Mouse (Mus musculus): ENCODE measurements at regions not wholly inside any gene's neighbourhood (a gene's known extent, or its start where the extent isn't known, plus 50 kb on each side); places are given as distances from the start of the nearest gene placed in this dataset.
A peak's percentile ranks its signal among the peaks of the same experiment; 100 is the strongest.

DNA sequence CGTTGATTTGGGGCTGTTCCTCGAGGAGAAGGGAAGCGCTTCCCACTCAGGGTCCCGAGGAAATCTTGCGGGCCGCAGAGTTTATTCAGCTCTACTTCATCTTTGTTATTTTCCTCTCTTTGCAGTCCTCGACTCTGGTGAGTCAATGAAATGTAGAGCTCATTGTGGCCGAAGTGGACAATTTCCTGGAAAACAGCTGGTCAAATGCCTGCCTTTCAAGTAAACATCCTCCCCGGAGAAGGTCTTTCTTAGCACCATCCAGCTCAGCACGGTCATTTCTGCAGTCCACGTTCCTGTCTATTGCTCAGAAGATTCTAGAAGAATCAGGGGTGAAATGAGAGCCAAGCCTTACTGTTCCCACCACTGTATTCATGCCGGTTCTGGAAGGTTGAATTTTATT lies 133.0 kb downstream of the Bcas1 start:
- Histone ChIP-seq H3K4me3 (ENCODE audit: insufficient read depth, low read depth, low read length) (no peak overlapping the region), H3K27ac (replicated peaks; ENCODE audit: low read depth, low read length) (no peak overlapping the region), H3K4me1 (ENCODE audit: control insufficient read depth, insufficient read depth, insufficient read length, low read length) (no peaks in the 10 kb centered on the region)

GRCm38 (mm10) chr2:170291841-170292655 lies 135.6 kb downstream of the Bcas1 start:
- H3K4me3 ChIP-seq (ENCODE audit: insufficient read depth, low read depth, low read length) = no peak overlapping the region
- no peak overlapping the region for H3K27ac ChIP-seq (replicated peaks; ENCODE audit: low read depth, low read length)
- no peaks in the 10 kb centered on the region for H3K4me1 ChIP-seq (ENCODE audit: control insufficient read depth, insufficient read depth, insufficient read length, low read length)

DNA sequence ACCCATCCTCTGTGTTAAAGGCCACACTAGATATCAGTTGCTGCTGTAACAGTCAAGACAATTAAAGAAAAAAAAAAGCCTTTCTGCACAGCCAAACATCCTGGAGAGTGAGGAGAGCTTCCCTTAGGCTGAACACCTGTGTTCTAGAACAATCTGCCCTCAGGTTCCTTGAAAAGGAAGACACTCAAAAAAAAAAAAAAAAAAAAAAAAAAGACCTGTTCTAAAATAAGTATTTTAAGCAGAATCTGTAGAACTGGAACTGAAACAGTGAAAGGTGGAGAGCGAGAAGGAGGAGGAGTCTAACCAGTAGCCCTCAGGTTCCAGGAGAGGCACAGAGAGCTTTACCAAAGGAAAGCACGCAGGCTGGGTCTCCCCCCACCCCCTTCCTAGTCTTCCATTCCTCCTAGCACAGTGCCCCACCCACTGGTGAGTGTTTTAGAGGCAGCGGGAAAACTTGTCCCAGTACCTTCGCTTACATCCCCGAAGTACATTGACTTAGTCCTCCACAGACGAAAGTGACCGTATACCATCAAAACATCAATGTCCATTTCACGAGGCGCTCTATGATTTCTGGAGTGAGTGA lies 138.2 kb downstream of the Bcas1 start:
- H3K4me3 ChIP-seq (ENCODE audit: insufficient read depth, low read depth, low read length) = no peak overlapping the region
- H3K27ac ChIP-seq (replicated peaks; ENCODE audit: low read depth, low read length) = no peak overlapping the region
- no peaks in the 10 kb centered on the region for H3K4me1 ChIP-seq (ENCODE audit: control insufficient read depth, insufficient read depth, insufficient read length, low read length)

- no peak overlapping the region for H3K4me3 ChIP-seq (ENCODE audit: insufficient read depth, low read depth, low read length)
- H3K4me1 ChIP-seq (ENCODE audit: control insufficient read depth, insufficient read depth, insufficient read length, low read length) = no peaks in the 10 kb centered on the region
- no peak overlapping the region for H3K27ac ChIP-seq (replicated peaks; ENCODE audit: low read depth, low read length)
Measured at GRCm38 (mm10) chr2:170288787-170289186, 138.9 kb downstream of the Bcas1 start.

GRCm38 (mm10) chr2:170288196-170288595 lies 139.4 kb downstream of the Bcas1 start:
- H3K4me1 ChIP-seq (ENCODE audit: control insufficient read depth, insufficient read depth, insufficient read length, low read length) = no peaks in the 10 kb centered on the region
- no peak overlapping the region for H3K4me3 ChIP-seq (ENCODE audit: insufficient read depth, low read depth, low read length)
- no peak overlapping the region for H3K27ac ChIP-seq (replicated peaks; ENCODE audit: low read depth, low read length)

- no peaks in the 10 kb centered on the region for H3K4me1 ChIP-seq (ENCODE audit: control insufficient read depth, insufficient read depth, insufficient read length, low read length)
- H3K27ac ChIP-seq (replicated peaks; ENCODE audit: low read depth, low read length) = no peak overlapping the region
- peak overlapping the region; percentile 46 for H3K4me3 ChIP-seq (ENCODE audit: insufficient read depth, low read depth, low read length)
Measured at GRCm38 (mm10) chr2:170287301-170287885, 139.5 kb upstream of the Zfp217 start.

GRCm38 (mm10) chr2:170286773-170287172 lies 138.9 kb upstream of the Zfp217 start:
- Histone ChIP-seq H3K4me1 (ENCODE audit: control insufficient read depth, insufficient read depth, insufficient read length, low read length) (no peaks in the 10 kb centered on the region), H3K4me3 (ENCODE audit: insufficient read depth, low read depth, low read length) (no peak overlapping the region), H3K27ac (replicated peaks; ENCODE audit: low read depth, low read length) (no peak overlapping the region)

GRCm38 (mm10) chr2:170282463-170282862 lies 134.6 kb upstream of the Zfp217 start:
- no peak overlapping the region for H3K27ac ChIP-seq (replicated peaks; ENCODE audit: low read depth, low read length)
- H3K4me1 ChIP-seq (ENCODE audit: control insufficient read depth, insufficient read depth, insufficient read length, low read length) = no peaks in the 10 kb centered on the region
- H3K4me3 ChIP-seq (ENCODE audit: insufficient read depth, low read depth, low read length) = no peak overlapping the region

DNA sequence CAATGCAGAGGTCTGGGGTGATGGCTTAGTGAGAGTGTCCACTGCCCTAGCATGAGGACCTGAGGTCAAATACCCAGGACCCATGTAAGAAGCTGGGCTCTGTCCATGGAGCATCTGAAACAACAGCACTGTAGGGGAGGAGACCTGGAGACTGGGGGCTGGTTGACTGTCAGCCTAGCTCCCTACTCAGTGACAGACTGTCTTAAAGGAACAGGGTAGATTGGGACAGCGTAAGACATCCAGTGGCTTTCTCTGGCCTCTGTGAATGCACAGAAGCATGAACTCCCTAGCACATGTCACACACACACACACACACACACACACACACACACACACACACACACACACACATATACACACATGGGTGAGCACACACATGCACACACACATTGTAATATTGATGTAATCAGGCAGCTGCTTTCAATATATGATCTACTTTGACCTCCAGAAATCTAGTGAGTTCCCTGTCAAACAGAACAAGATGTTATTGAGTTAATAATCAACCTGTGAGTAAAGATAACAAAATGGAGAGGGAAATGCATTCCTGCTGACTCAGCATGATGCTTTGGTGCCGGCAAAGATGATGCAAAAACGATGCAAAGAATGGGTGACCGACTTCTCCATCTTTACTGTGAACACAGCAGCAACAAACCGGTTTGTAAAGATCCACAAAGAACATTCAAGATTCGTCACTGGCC lies 133.6 kb upstream of the Zfp217 start:
- no peaks in the 10 kb centered on the region for H3K4me1 ChIP-seq (ENCODE audit: control insufficient read depth, insufficient read depth, insufficient read length, low read length)
- no peak overlapping the region for H3K4me3 ChIP-seq (ENCODE audit: insufficient read depth, low read depth, low read length)
- H3K27ac ChIP-seq (replicated peaks; ENCODE audit: low read depth, low read length) = no peak overlapping the region

- Histone ChIP-seq H3K27ac (replicated peaks; ENCODE audit: low read depth, low read length) (no peak overlapping the region), H3K4me1 (ENCODE audit: control insufficient read depth, insufficient read depth, insufficient read length, low read length) (no peaks in the 10 kb centered on the region), H3K4me3 (ENCODE audit: insufficient read depth, low read depth, low read length) (no peak overlapping the region)
Measured at GRCm38 (mm10) chr2:170280733-170281132, 132.8 kb upstream of the Zfp217 start.

DNA sequence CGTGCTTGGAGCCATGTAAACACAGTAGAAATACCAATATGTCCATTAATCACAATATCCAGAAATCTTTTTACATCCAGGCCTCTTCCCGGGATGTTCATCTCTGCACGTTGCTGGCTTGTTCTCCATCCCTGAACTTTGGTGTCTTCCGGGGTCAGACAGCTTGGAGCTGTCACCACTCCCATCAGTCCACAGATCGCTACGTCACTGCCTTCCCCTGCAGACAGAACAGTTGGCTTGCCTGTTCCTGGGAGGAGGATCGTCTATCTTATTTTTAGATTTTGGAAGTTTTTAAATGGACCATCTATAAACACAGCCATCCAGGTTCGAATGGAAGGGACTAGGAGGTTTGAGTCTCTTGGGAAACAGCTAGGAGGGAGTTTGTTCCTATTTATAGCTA lies 130.0 kb upstream of the Zfp217 start:
- H3K27ac ChIP-seq (replicated peaks; ENCODE audit: low read depth, low read length) = no peak overlapping the region
- H3K4me3 ChIP-seq (ENCODE audit: insufficient read depth, low read depth, low read length) = no peak overlapping the region
- H3K4me1 ChIP-seq (ENCODE audit: control insufficient read depth, insufficient read depth, insufficient read length, low read length) = no peaks in the 10 kb centered on the region

- Histone ChIP-seq H3K4me1 (ENCODE audit: control insufficient read depth, insufficient read depth, insufficient read length, low read length) (no peaks in the 10 kb centered on the region), H3K27ac (replicated peaks; ENCODE audit: low read depth, low read length) (no peak overlapping the region), H3K4me3 (ENCODE audit: insufficient read depth, low read depth, low read length) (no peak overlapping the region)
Measured at GRCm38 (mm10) chr2:170277182-170277767, 129.4 kb upstream of the Zfp217 start.

DNA sequence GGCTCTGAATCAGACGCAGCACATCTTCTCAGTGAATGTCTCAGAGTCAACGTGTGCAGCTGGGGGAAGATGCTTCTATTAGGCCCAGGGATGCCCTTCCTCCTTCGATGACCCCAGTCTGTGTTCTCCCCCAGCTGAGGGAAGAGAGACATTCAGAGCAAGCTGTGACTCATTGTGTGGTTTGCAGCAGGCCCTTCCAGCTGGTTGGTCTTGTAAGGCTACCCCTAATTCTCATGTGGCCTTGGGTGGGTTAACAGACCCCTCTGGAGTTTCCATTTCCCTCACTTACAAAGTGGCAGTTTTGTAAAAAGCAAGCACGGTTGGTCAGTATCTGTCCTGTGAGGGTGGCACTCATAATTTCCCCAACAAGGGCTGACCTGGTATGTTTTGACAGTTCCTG lies 127.8 kb upstream of the Zfp217 start:
- H3K4me3 ChIP-seq (ENCODE audit: insufficient read depth, low read depth, low read length) = no peak overlapping the region
- H3K4me1 ChIP-seq (ENCODE audit: control insufficient read depth, insufficient read depth, insufficient read length, low read length) = no peaks in the 10 kb centered on the region
- H3K27ac ChIP-seq (replicated peaks; ENCODE audit: low read depth, low read length) = no peak overlapping the region

DNA sequence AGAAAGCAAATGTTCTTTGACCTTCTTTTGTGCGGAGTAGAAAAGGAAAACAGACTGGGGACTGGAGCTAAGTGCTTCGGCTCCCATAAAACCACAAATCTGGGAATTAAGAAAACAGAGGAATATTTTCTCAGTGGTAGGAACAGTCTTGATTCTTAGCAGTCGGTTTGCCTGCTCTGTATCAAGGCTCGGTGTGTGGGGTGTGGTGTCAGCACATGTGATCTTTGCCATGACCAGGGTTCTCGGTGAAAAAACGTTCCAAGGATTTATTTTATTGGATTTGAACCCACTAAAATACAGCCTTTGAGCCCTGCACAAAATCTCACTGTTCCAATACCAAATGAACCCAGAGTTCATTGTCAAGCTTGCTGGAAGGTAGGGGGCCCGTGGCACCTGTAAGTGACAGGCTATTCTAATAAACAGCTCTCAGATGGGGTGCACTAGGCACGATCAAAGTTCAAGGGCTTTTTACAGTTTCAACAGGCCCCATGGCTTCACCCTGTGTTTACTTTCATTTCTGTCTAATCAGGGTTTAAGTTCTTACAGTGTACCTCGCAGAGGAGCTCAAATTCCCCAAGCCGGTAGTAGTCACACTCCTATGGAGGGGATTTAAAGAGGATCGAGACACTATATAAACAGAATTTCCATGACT lies 122.1 kb upstream of the Zfp217 start:
- Histone ChIP-seq H3K4me3 (ENCODE audit: insufficient read depth, low read depth, low read length) (no peak overlapping the region), H3K27ac (replicated peaks; ENCODE audit: low read depth, low read length) (no peak overlapping the region), H3K4me1 (ENCODE audit: control insufficient read depth, insufficient read depth, insufficient read length, low read length) (peaks cover 9% of the 10 kb centered on the region)

DNA sequence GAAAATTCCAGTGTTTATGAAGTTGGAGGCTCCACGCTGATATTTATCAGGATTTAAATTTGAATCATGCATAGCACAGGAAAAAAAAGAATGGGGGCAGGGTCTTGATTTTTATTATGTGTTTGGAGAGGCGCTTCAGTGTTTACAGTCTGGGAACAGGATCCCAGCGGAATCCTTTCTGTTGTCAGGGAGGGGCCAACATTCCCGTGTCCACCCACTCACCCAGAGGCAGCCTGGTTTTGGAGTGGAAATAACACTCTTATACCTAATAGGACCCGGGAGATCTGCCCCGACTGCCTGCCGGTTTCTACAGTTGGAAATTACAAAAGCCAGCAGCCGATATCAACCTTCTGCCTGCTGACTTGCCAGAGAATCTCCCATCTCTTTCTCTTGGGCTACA lies 120.2 kb upstream of the Zfp217 start:
- H3K4me3 ChIP-seq (ENCODE audit: insufficient read depth, low read depth, low read length) = no peak overlapping the region
- H3K4me1 ChIP-seq (ENCODE audit: control insufficient read depth, insufficient read depth, insufficient read length, low read length) = peaks cover 9% of the 10 kb centered on the region

More for the DNA sequence above, 120.2 kb upstream of the Zfp217 start:
- H3K27ac ChIP-seq (replicated peaks; ENCODE audit: low read depth, low read length) = no peak overlapping the region
